Mouse (Mus musculus) layer of hippocampus, adult 2 months (tissue): ENCODE results near the gene Efcc1. TPM values are rescaled to one million over a fixed set of nuclear protein-coding genes. Genes with fewer than 3 reads are reported as not detected.
A peak's percentile ranks its signal among the peaks of the same experiment; 100 is the strongest.

ENCODE experiments used
- DNase-seq, 2 experiments: peaks; one replicate each; pipeline ENCODE4 v3.0.0; 2022; ENCODE audit warnings: low spot score in 2 of 2
- H3K27ac ChIP-seq: fragments of 200-600 bp; 2 replicates; pipeline ENCODE4 v1.8.1; 2022
- H3K4me3 ChIP-seq: fragments of 200-600 bp; 2 replicates; pipeline ENCODE4 v1.8.1; 2022; ENCODE audit warnings: mild to moderate bottlenecking
- CTCF ChIP-seq: fragments of 200-600 bp; conservative IDR thresholded peaks from 2 replicates; pipeline ENCODE4 v1.8.1; 2022; ENCODE audit warnings: antibody characterized with exemption, mild to moderate bottlenecking, moderate library complexity
- long read RNA-seq, 2 experiments: library from polyadenylated mRNA; stranded (forward); transcript quantifications; one replicate each; pipeline ENCODE4 v2.0.0; 2021; ENCODE audit warnings: borderline mapping rate in 2 of 2
- total RNA-seq, 2 experiments: library from RNA; stranded (reverse); gene quantifications; 2 replicates each; pipeline ENCODE4 v1.2.3; 2021

The Efcc1 gene
- 1 to 10 TPM; 3.7 to 4.3 TPM for total RNA-seq
- long read RNA-seq, experiment 1, partial matches to known transcripts = 0 of 2 reads
- long read RNA-seq, experiment 1, other reads (novel, unspliced or antisense) = 1 of 2 reads
- long read RNA-seq, experiment 2, partial matches to known transcripts = 1 of 3 reads
- long read RNA-seq, experiment 2, other reads (novel, unspliced or antisense) = 2 of 3 reads

DNA sequence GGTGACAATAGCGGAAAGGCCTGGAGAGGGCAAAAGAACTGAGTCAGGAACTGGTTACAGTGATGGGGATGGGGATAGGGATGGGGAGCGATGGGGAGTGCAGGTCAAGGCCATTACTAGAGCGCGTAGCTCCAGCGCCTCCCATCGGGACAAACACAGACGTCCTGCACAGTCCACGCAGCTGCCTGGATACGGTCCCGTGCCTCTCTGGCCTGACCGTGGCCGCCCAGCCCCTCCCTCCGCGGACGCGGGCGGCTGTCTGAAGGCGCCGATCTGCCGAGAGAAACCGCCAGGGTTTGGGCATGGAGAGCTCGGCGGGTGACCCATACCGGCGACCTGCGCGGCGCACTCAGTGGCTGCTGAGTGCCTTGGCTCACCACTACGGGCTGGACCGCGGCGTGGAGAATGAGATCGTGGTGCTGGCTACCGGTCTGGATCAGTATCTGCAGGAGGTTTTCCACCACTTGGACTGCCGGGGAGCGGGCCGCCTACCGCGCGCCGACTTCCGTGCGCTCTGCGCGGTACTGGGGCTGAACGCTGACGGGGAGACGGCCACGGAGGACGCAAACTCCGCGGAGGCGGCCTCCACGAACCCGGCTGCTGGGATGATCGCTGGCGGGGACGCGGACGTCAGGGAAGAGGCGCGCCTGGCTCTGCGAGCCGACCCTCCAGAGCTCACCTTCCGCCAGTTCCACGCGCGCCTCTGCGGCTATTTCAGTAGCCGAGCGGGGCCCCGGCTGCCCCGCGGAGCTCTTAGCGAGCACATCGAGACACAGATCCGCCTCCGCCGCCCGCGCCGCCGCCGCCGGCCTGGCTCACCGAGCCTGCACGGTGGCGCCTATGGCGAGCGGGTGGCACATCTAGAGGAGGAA is at the start of gene Efcc1:
Gene Efcc1 (plus strand): TSS at position 279 of the 872 bp plus-strand sequence.
- DNase-seq = peak; percentile 33 to 50
- Histone ChIP-seq H3K4me3 (peak within 1 kb of the TSS; percentile 63), H3K27ac (peak within 1 kb of the TSS; percentile 89)
- peak; percentile 50 for TF ChIP-seq CTCF

DNA sequence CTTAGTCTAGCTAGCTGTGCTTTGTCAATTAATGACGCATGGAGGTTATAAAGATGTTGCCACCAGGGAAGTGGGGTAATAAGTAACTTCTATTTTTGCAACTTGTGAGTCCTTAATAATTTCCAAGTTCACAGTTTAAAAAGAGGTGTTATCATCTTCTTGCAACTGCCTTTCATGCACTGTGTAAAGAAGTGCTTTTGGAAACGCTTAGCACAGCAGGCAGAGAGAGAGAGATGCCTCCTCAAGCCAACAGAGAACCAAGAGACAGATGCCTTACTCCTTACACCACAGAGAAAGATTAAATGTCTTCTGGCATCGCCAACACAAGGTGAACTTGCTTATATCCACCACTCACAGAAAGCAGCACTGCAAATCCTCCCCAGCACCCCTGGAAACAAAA is 34.7 kb upstream of the Efcc1 start:
- DNase-seq = no peak
- Histone ChIP-seq H3K4me3 (no peak overlapping the region), H3K27ac (0 out of 2 replicates have a peak overlapping the region, but pooled peaks have one; percentile 19)
- TF ChIP-seq CTCF = no peak

DNA sequence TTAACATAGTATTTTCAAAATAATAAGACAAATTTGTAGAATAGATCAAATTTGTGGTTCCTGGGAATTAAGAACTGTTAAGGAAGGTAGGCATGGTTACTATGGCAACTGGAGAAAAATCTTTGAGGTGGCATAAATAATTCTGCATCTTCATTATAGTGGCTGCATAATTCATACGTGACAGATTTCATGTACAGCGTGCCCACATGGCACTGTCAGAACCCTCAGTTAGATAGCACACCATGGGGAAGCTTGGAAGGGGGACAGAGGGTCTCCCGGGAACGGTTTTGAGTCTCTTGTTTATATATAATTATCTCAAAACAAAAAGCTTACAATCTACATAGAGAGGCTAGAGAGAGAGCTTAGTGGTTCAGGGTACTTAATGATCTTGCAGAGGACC is 34.1 kb upstream of the Efcc1 start:
- H3K27ac ChIP-seq = no peak overlapping the region
- no peak for TF ChIP-seq CTCF
- no peak for DNase-seq

DNA sequence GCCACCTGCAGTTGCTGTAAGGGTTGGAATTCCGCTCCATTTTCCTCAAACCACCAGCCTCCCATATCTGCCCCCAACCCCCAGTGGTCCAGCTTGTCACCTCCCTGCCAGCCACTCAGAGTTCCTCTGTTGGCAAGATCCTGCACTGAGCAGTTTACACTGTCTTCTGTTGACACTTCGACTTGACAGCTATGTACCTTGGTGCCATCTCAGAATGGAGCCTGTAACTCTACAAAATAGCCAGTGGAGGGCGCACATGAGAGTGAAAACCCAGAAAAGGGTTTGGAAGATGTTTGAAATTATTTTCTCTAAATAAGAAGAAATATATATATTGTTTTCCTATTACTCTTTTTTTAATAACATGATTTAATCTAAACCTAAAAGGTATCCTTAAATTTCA is 24.4 kb upstream of the Efcc1 start:
- no peak overlapping the region for H3K27ac ChIP-seq
- H3K4me3 ChIP-seq = no peak overlapping the region
- peak in 1 of 2 experiments; percentile 16 for DNase-seq
- TF ChIP-seq CTCF = peak; percentile 76

More for the DNA sequence above, 34.1 kb upstream of the Efcc1 start:
- no peak overlapping the region for H3K4me3 ChIP-seq

DNA sequence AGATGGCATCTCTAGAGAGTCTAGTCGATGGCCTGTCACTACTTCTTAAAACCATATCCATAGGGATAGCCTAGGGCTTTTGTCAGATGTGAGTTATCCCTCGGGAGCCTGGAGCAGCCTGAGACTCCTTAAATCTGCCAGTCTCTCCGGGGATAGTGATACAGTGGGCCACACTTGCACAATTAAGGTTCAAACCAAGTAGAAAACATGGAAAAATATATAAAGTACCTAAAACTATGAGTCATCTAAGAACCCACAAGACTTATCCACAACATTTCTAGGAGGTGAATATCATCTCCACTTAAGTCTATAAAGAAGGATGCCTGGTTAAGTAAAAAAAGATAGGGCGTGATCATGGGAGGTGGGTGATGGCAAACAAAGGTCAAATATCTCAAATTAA is 18.4 kb upstream of the Efcc1 start:
- Histone ChIP-seq H3K4me3 (no peak overlapping the region), H3K27ac (no peak overlapping the region)
- no peak for TF ChIP-seq CTCF
- DNase-seq = no peak

DNA sequence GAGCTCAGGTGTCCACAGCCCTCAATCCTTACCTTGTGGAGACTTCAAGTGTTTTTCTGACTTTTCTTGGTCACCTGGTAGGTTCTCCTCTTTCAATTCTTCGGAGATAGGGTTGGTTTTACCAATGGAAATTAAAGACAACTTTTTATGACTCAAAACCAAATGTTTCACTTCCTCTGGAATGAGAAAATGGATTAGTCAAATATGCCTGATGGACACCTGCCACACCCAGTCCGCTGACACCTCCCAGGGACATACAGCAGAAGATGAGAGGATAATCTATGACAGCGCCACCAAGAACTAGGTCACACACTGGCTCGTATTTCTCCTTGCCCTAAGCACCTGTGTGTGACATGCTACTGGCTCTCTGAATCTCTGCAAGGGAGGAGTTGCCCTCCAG is 16.6 kb upstream of the Efcc1 start:
- no peak for DNase-seq
- Histone ChIP-seq H3K27ac (no peak overlapping the region), H3K4me3 (no peak overlapping the region)
- TF ChIP-seq CTCF = no peak

DNA sequence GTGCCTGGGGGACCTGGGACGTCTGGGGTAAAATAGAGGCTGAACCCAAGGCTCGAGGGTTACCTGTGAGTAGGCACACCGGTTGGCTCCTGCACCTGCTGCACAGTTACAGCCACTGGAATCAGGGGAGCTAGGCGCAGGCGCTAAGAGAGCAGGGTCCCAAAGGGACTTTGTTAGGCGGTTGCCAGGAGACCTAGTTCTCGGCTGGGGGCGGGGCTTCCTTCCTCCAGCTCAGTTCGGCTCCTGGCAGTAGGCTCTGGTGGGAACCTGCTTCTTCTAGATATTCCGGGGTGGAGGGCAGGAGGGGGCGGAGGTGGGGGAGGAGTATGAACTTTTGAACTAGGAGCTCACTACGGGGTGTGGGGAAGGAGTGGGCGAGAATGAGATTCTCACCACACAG is 8.0 kb upstream of the Efcc1 start:
- H3K4me3 ChIP-seq = no peak overlapping the region
- no peak overlapping the region for H3K27ac ChIP-seq
- TF ChIP-seq CTCF = no peak
- no peak for DNase-seq

DNA sequence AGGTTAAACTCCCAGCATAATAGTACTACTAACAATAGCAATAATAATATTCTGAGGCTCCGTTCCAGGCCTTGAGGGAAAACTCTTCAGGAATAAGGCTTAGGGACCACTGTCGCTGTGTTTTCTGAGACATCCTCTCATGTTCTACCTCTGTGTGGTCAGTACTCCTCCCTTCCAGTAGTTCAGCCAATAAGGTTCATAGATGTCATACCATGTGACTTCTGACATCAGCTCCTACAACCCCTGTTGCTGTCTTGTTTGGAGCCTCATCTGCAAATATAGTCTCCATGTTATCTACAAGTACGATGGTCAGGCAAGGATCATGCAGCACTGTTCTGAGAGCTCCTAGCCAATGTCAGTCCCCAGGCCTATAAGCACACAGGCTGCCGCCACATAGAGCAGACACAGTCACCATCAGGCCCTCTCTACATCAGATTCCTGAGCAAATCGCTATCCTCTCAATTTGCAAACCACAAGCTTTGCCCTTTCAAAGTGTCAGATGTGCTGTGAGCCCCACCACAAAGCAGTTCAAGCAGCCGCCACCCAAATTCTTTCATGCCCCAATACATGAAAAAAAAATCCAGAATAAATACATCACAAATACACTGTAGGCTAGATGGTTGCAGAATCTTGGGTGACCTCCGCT is 5.3 kb upstream of the Efcc1 start:
- no peak for TF ChIP-seq CTCF
- no peak overlapping the region for H3K27ac ChIP-seq
- H3K4me3 ChIP-seq = no peak overlapping the region
- no peak for DNase-seq

DNA sequence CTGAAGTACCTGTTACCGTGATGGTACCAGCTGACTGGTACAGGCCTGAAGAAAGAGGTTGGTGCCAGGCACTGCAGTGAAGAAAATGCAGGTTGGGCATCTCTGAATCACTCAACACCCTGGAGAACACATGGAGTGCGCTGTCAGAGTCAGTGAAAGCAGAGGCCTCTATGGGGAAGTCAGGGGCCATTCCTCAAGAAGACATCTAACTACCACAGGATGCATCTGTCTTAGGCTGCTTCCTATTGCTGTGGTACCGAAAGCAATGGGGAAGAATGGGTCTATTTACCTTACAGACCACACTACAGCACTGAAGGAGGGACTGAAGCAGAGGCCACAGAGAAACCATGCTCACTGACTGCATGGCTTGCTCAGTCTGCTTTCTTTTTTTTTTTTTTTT is 2.6 kb upstream of the Efcc1 start:
- H3K4me3 ChIP-seq = no peak overlapping the region
- no peak for DNase-seq
- no peak overlapping the region for H3K27ac ChIP-seq
- TF ChIP-seq CTCF = no peak

DNA sequence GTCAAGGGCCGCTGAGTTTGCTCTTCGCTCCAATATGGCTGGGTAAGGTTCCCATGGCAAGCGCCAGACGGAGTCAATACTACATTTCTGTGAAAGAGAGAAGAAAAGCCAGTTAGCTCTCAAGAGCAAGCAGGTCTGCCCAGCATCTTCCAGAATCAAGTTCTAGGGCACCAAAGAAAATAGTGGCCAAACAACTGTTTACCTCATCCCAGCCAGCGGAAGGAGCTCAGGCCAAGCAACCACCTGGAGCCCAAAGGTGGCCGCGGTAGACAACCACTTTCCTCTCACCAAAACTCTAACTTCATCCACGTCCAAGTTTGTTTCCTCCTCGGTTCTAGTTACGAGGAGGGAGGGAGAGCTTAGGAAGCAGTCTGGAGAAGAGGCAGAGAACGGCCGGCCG is 528 bp upstream of the Efcc1 start:
- peak overlapping the region; percentile 63 for H3K4me3 ChIP-seq
- TF ChIP-seq CTCF = no peak
- H3K27ac ChIP-seq = peak overlapping the region; percentile 89
- DNase-seq = no peak

DNA sequence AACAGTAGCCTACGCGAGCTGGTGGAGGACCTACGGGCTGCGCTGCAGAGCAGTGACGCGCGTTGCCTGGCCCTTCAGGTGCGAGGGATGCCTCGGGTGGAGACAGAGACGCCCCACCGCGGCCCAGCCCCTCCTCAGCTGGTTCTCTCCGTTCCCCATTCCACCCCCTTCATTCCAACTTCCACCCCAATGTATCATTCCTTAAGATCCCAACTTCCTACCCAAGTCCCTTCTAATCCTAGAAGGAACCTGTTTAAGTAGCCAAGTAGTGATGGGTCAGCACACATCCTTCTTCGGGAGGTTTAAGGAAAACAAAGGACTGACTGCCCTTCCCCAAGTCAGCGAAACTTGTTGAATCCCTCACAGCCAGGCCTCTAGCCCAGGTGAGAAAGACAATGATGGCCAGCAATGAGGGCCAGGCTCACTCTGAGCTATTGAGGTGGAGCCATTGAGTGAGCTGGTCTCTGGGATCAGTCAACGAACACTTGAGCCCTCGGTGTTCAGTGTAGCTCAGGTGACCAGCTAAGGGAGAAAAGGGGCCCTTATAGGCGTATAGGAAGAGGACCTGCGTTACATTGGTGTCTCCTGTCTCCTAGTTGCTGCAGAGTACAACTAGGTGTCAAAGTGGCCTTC is 910 bp downstream of the Efcc1 start:
- Histone ChIP-seq H3K4me3 (peak overlapping the region; percentile 63), H3K27ac (peak overlapping the region; percentile 89)
- TF ChIP-seq CTCF = no peak
- no peak for DNase-seq

DNA sequence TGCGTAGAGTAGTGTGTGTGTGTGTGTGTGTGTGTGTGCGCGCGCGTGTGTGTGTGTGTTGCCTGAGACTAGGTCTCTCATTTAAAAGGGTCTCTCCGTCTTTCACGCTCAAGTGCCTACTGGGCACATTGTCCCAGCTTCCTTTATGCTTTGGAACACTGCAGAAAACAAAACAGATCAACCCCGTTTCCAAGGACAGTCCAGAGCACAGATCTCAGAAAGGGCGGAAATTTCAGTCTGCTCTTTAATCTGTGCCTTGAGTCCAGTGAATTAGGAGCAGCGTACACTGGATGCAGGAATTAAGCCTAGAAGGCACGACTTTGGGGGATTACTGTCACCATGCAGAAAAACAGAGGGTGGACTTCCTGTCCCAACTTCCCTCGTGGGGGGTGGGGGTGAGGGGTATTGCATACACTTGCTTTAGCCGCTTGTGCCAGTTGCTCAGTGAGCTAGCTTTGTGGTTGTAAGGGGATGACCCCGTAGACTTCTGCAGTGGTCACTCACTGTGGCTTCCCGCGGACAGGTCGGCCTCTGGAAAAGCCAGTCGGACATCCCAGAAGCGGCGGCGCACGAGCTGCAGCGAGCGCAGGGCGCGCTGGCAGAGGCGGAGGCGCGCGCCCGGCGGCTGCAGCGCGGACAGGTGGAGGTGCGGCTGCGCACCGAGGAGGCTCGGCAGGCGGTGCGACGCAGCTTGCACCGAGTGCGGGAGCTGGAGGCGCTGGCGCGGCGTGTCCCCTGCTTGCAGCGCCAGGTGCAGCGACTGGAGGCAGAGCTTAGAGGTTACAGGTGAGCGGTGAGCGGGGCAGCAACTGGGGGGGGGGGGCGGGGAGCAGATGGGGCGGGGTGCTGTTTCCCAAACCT is 1.7 kb downstream of the Efcc1 start:
- Histone ChIP-seq H3K27ac (no peak overlapping the region), H3K4me3 (peak overlapping the region; percentile 49)
- no peak for TF ChIP-seq CTCF
- DNase-seq = no peak
